ENCODE assay signal across 11 mouse cellular contexts in the genomic region with DNA sequence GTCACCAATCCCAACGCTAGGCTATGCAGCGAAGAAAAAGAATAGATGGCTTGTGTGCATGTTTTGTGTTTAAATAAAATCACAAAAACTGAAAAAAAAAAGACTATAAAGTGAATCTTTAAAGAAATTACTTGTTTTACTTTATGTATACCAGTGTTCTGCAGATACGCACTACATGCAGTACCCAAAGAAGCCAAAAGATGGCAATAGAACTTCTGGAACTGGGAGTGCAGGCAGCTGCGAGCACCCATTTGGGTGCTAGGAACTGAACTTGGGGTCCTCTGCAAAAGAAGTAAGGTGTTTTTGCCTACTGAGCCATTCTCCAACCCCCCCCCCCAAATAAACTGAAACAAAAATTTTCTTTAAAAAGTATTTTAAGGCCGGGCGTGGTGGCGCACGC. TPM values are rescaled to one million over a fixed set of nuclear protein-coding genes. Genes with fewer than 3 reads are reported as not detected.
DNase-seq lines count a peak whose midpoint lies in the region; ATAC-seq and TF ChIP-seq lines count a peak whose summit lies in the region.
"Had no signal": no experiment of that assay in that cellular context is flagged by ENCODE, and none has a peak within 500 bp of the region (broad histone marks: within the 10 kb centered on the region; RNA-seq: fewer than 3 reads in every experiment).

No protein-coding gene starts in this region.

- no peak for TF ChIP-seq POLR2A in kidney, adult 2 months (IDR thresholded peaks at IDR 0.05; ENCODE audit: low read depth, low read length)
- TF ChIP-seq POLR2A in cerebellum, adult 2 months (IDR thresholded peaks at IDR 0.05; ENCODE audit: borderline replicate concordance, insufficient read depth, low read length), result no peak

- H3K27ac ChIP-seq in kidney, adult 2 months (ENCODE audit: insufficient read depth, low read depth, low read length), result no peak overlapping the region
- H3K27ac ChIP-seq in cerebellum, adult 2 months (ENCODE audit: insufficient read depth, low read length), result no peak overlapping the region
- no peak overlapping the region for H3K27ac ChIP-seq in forebrain, embryonic 14.5 days (ENCODE audit: low read depth, low read length)
- H3K27ac ChIP-seq: embryonic facial prominence, embryonic 15.5 days had no signal

- no peak for DNase-seq in kidney, adult 2 months
- DNase-seq in kidney, adult 8-10 months, result no peak
- DNase-seq in retina, postnatal 1 day, result peak; percentile 10
- no peak for DNase-seq in retina, embryonic 14.5 days (ENCODE audit: low spot score)
- DNase-seq in ZHBTc4 (ENCODE audit: low read depth, low spot score), result peak; percentile 51
- DNase-seq in cerebellum, adult 2 months, result no peak
- DNase-seq in forebrain, embryonic 14.5 days (ENCODE audit: low spot score), result no peak
- DNase-seq: cerebellum, postnatal 36 days; kidney, postnatal 4 days; liver had no signal

- no peak overlapping the region for H3K4me3 ChIP-seq in kidney, adult 2 months (ENCODE audit: insufficient read depth, low read depth, low read length)
- no peak overlapping the region for H3K4me3 ChIP-seq in cerebellum, adult 2 months (replicated peaks; ENCODE audit: insufficient read depth, low read depth, low read length)
- H3K4me3 ChIP-seq in forebrain, embryonic 14.5 days (ENCODE audit: low read depth, low read length), result no peak overlapping the region
- H3K4me3 ChIP-seq: embryonic facial prominence, embryonic 15.5 days had no signal

- no peak overlapping the region for H3K9ac ChIP-seq in forebrain, embryonic 14.5 days (ENCODE audit: low read length)
- H3K9ac ChIP-seq: embryonic facial prominence, embryonic 15.5 days had no signal

- H3K4me1 ChIP-seq in kidney, adult 2 months (ENCODE audit: control insufficient read depth, insufficient read depth, low read length), result no peaks in the 10 kb centered on the region
- peaks cover 3% of the 10 kb centered on the region; the same call in 1 of the 2 replicates for H3K4me1 ChIP-seq in cerebellum, adult 2 months (ENCODE audit: control insufficient read depth, insufficient read depth, low read length)
- no peaks in the 10 kb centered on the region for H3K4me1 ChIP-seq in forebrain, embryonic 14.5 days (ENCODE audit: control insufficient read depth, insufficient read depth, low read length)

- H3K4me2 ChIP-seq in forebrain, embryonic 14.5 days (ENCODE audit: low read length), result no peak overlapping the region
- H3K4me2 ChIP-seq: embryonic facial prominence, embryonic 15.5 days had no signal

- peak; percentile 30 for TF ChIP-seq CTCF in kidney, adult 2 months (conservative IDR thresholded peaks at IDR 0.05; ENCODE audit: insufficient read depth, insufficient read length, low read depth, low read length)
- TF ChIP-seq CTCF in cerebellum, adult 2 months (IDR thresholded peaks at IDR 0.05; ENCODE audit: borderline replicate concordance, insufficient read depth, low read depth, low read length), result no peak

- WGBS in kidney, adult 2 months, result 95% methylated on average over 8 of the region's 8 CpGs
- WGBS in cerebellum, adult 2 months, result 96% methylated on average over 8 of the region's 8 CpGs
- WGBS in forebrain, embryonic 14.5 days, result 93% methylated on average over 8 of the region's 8 CpGs

- no peak for ATAC-seq in forebrain, embryonic 14.5 days

- no peaks in the 10 kb centered on the region for H3K9me3 ChIP-seq in forebrain, embryonic 14.5 days (replicated peaks; ENCODE audit: control insufficient read depth, low read length)
- H3K9me3 ChIP-seq: embryonic facial prominence, embryonic 15.5 days had no signal

- no peaks in the 10 kb centered on the region for H3K27me3 ChIP-seq in kidney, adult 2 months (replicated peaks; ENCODE audit: control insufficient read depth, insufficient read depth, low read length)
- H3K27me3 ChIP-seq in cerebellum, adult 2 months (ENCODE audit: control insufficient read depth, insufficient read depth, low read length), result no peaks in the 10 kb centered on the region
- no peaks in the 10 kb centered on the region for H3K27me3 ChIP-seq in forebrain, embryonic 14.5 days (replicated peaks; ENCODE audit: control insufficient read depth, insufficient read depth, low read length)
- H3K27me3 ChIP-seq: embryonic facial prominence, embryonic 15.5 days had no signal

- H3K36me3 ChIP-seq in kidney, adult 2 months (ENCODE audit: control insufficient read depth, insufficient read depth, low read length), result no peaks in the 10 kb centered on the region
- peaks cover 9% of the 10 kb centered on the region for H3K36me3 ChIP-seq in forebrain, embryonic 14.5 days (ENCODE audit: control insufficient read depth, insufficient read depth, low read length)

RNA-seq across cellular contexts. Expression of gene Rilpl1, which starts 8.2 kb away (rescaled TPM):
- polyA plus RNA-seq in kidney, adult 2 months (2012; rRNA removed), result 10.4 and 12.5 TPM in 2 replicates
- 20.2 and 22.7 TPM in 2 replicates for polyA plus RNA-seq in cerebellum, adult 2 months (2012; rRNA removed)
- polyA plus RNA-seq in forebrain, embryonic 14.5 days (2014; fragmentation: Nextera tagmentation; extraction: Ambion mirVana), result 10.4 and 11.0 TPM in 2 replicates

RNA-seq across cellular contexts. Expression of gene Tmed2, which starts 17.5 kb away (rescaled TPM):
- polyA plus RNA-seq in kidney, adult 2 months (2012; rRNA removed), result 97.9 and 128 TPM in 2 replicates
- polyA plus RNA-seq in cerebellum, adult 2 months (2012; rRNA removed), result 120 and 124 TPM in 2 replicates
- 416 and 423 TPM in 2 replicates for polyA plus RNA-seq in forebrain, embryonic 14.5 days (2014; fragmentation: Nextera tagmentation; extraction: Ambion mirVana)

RNA-seq across cellular contexts. Expression of gene Ddx55, which starts 29.6 kb away (rescaled TPM):
- polyA plus RNA-seq in kidney, adult 2 months (2012; rRNA removed), result 7.4 and 8.9 TPM in 2 replicates
- 37.9 and 41.6 TPM in 2 replicates for polyA plus RNA-seq in cerebellum, adult 2 months (2012; rRNA removed)
- 16.8 and 21.2 TPM in 2 replicates for polyA plus RNA-seq in forebrain, embryonic 14.5 days (2014; fragmentation: Nextera tagmentation; extraction: Ambion mirVana)

RNA-seq across cellular contexts. Expression of gene Snrnp35, which starts 40.1 kb away (rescaled TPM):
- polyA plus RNA-seq in kidney, adult 2 months (2012; rRNA removed), result 4.3 and 5.9 TPM in 2 replicates
- 12.3 and 13.1 TPM in 2 replicates for polyA plus RNA-seq in cerebellum, adult 2 months (2012; rRNA removed)
- 14.3 and 14.7 TPM in 2 replicates for polyA plus RNA-seq in forebrain, embryonic 14.5 days (2014; fragmentation: Nextera tagmentation; extraction: Ambion mirVana)

RNA-seq across cellular contexts. Expression of gene Rilpl2, which starts 44.9 kb away (rescaled TPM):
- 44.3 and 46.3 TPM in 2 replicates for polyA plus RNA-seq in kidney, adult 2 months (2012; rRNA removed)
- polyA plus RNA-seq in cerebellum, adult 2 months (2012; rRNA removed), result 18.1 and 18.4 TPM in 2 replicates
- 29.4 and 31.7 TPM in 2 replicates for polyA plus RNA-seq in forebrain, embryonic 14.5 days (2014; fragmentation: Nextera tagmentation; extraction: Ambion mirVana)

Comparison
In these comparisons a context has a peak if more than half of its experiments do, and no peak if none do; other contexts are left out.
1. DNase-seq: peak in retina, postnatal 1 day (single experiment) and ZHBTc4 (single experiment); none in kidney, adult 2 months (single experiment), kidney, adult 8-10 months (0 of 2), retina, embryonic 14.5 days (single experiment), cerebellum, adult 2 months (0 of 2) and forebrain, embryonic 14.5 days (single experiment).